Comparison of ENCODE assay signal across 10 mouse cellular contexts in the genomic region with DNA sequence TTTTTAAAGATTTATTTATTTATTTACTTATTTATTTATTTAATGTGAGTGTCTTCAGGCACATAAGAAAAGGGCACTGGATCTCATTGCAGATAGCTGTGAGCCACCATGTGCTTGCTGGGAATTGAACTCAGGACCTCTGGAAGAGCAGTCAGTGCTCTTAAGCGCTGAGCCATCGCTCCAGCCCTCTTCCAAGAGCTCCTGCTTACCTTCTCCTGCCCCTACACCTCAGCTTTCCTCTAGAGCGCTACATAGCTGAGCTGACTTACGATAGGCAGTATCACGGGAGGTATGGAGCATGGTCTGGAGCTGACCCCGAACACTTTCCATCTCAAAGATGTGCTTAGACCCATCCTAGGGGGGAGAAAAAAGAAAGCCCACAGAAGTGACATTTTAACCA. TPM values are rescaled to one million over a fixed set of nuclear protein-coding genes. Genes with fewer than 3 reads are reported as not detected.
DNase-seq lines count a peak whose midpoint lies in the region; ATAC-seq lines count a peak whose summit lies in the region.
"Had no signal": no experiment of that assay in that cellular context is flagged by ENCODE, and none has a peak within 500 bp of the region (broad histone marks: within the 10 kb centered on the region; RNA-seq: fewer than 3 reads in every experiment).

No protein-coding gene starts in this region.

- no peak for ATAC-seq in embryonic facial prominence, embryonic 12.5 days (ENCODE audit: insufficient number of reproducible peaks, insufficient read depth, low FRiP score, low TSS enrichment)
- ATAC-seq in midbrain, embryonic 16.5 days, result no peak
- no peak for ATAC-seq in limb, embryonic 13.5 days (ENCODE audit: low FRiP score, low read depth)
- no peak for ATAC-seq in stomach, embryonic 16.5 days (ENCODE audit: insufficient read depth, low FRiP score)

- H3K9me3 ChIP-seq in embryonic facial prominence, embryonic 12.5 days, result no peaks in the 10 kb centered on the region
- H3K9me3 ChIP-seq in embryonic facial prominence, embryonic 10.5 days, result no peaks in the 10 kb centered on the region
- no peaks in the 10 kb centered on the region for H3K9me3 ChIP-seq in midbrain, embryonic 10.5 days (replicated peaks)
- no peaks in the 10 kb centered on the region for H3K9me3 ChIP-seq in midbrain, embryonic 16.5 days (replicated peaks; ENCODE audit: control insufficient read depth, low read length, poor library complexity, severe bottlenecking)
- no peaks in the 10 kb centered on the region for H3K9me3 ChIP-seq in limb, embryonic 13.5 days
- no peaks in the 10 kb centered on the region for H3K9me3 ChIP-seq in stomach, embryonic 16.5 days (replicated peaks; ENCODE audit: control insufficient read depth, low read length)

- peak overlapping the region; percentile 90 for H3K4me2 ChIP-seq in embryonic facial prominence, embryonic 12.5 days (replicated peaks)
- H3K4me2 ChIP-seq in midbrain, embryonic 16.5 days (ENCODE audit: low read length), result no peak overlapping the region
- peak overlapping the region; percentile 83 for H3K4me2 ChIP-seq in limb, embryonic 13.5 days (replicated peaks)
- no peak overlapping the region for H3K4me2 ChIP-seq in stomach, embryonic 16.5 days (ENCODE audit: low read depth, low read length)

- 93% methylated on average over 6 of the region's 6 CpGs for WGBS in embryonic facial prominence, embryonic 12.5 days
- WGBS in embryonic facial prominence, embryonic 10.5 days, result 92% methylated on average over 6 of the region's 6 CpGs
- WGBS in midbrain, embryonic 10.5 days, result 95% methylated on average over 6 of the region's 6 CpGs
- 91% methylated on average over 6 of the region's 6 CpGs for WGBS in midbrain, embryonic 16.5 days
- WGBS in limb, embryonic 13.5 days, result 89% methylated on average over 6 of the region's 6 CpGs
- 93% methylated on average over 6 of the region's 6 CpGs for WGBS in stomach, embryonic 16.5 days

- H3K27me3 ChIP-seq in embryonic facial prominence, embryonic 12.5 days, result peaks cover 2% of the 10 kb centered on the region
- peaks cover 9% of the 10 kb centered on the region for H3K27me3 ChIP-seq in embryonic facial prominence, embryonic 10.5 days (replicated peaks; ENCODE audit: low read depth, poor library complexity, severe bottlenecking)
- peaks cover 4% of the 10 kb centered on the region for H3K27me3 ChIP-seq in midbrain, embryonic 10.5 days (ENCODE audit: low read depth, poor library complexity, severe bottlenecking)
- no peaks in the 10 kb centered on the region for H3K27me3 ChIP-seq in midbrain, embryonic 16.5 days (ENCODE audit: control insufficient read depth, insufficient read depth, low read depth, low read length)
- H3K27me3 ChIP-seq in limb, embryonic 13.5 days, result peaks cover 3% of the 10 kb centered on the region
- no peaks in the 10 kb centered on the region for H3K27me3 ChIP-seq in stomach, embryonic 16.5 days (ENCODE audit: control insufficient read depth, insufficient read depth, low read length)

- no peak for DNase-seq in embryonic facial prominence, embryonic 10.5 days (ENCODE audit: low spot score)
- no peak for DNase-seq in midbrain, embryonic 10.5 days (ENCODE audit: low spot score)
- no peak for DNase-seq in urinary bladder, postnatal 25 days (ENCODE audit: low spot score)
- no peak for DNase-seq in embryo, embryonic 11 days
- DNase-seq: adrenal gland, postnatal 36 days; cerebellum, postnatal 36 days had no signal

- peaks cover 31% of the 10 kb centered on the region for H3K4me1 ChIP-seq in embryonic facial prominence, embryonic 12.5 days
- H3K4me1 ChIP-seq in embryonic facial prominence, embryonic 10.5 days, result peaks cover 42% of the 10 kb centered on the region
- H3K4me1 ChIP-seq in midbrain, embryonic 10.5 days, result peaks cover 54% of the 10 kb centered on the region
- H3K4me1 ChIP-seq in midbrain, embryonic 16.5 days (ENCODE audit: control insufficient read depth, insufficient read depth, low read length), result peaks cover 31% of the 10 kb centered on the region
- peaks cover 36% of the 10 kb centered on the region for H3K4me1 ChIP-seq in limb, embryonic 13.5 days
- H3K4me1 ChIP-seq in stomach, embryonic 16.5 days (ENCODE audit: control insufficient read depth, insufficient read depth, low read length), result peaks cover 31% of the 10 kb centered on the region

- no peak overlapping the region for H3K27ac ChIP-seq in embryonic facial prominence, embryonic 12.5 days
- H3K27ac ChIP-seq in embryonic facial prominence, embryonic 10.5 days (replicated peaks), result no peak overlapping the region
- peak overlapping the region; percentile 97 for H3K27ac ChIP-seq in midbrain, embryonic 10.5 days (replicated peaks)
- H3K27ac ChIP-seq in midbrain, embryonic 16.5 days (ENCODE audit: low read length), result no peak overlapping the region
- H3K27ac ChIP-seq in limb, embryonic 13.5 days, result no peak overlapping the region
- H3K27ac ChIP-seq in stomach, embryonic 16.5 days (ENCODE audit: low read length), result no peak overlapping the region

- H3K4me3 ChIP-seq in embryonic facial prominence, embryonic 12.5 days, result no peak overlapping the region
- H3K4me3 ChIP-seq in embryonic facial prominence, embryonic 10.5 days, result no peak overlapping the region
- H3K4me3 ChIP-seq in midbrain, embryonic 10.5 days, result peak overlapping the region; percentile 73; the same call in 1 of the 2 replicates
- no peak overlapping the region for H3K4me3 ChIP-seq in midbrain, embryonic 16.5 days (ENCODE audit: low read depth, low read length)
- H3K4me3 ChIP-seq in limb, embryonic 13.5 days, result no peak overlapping the region
- H3K4me3 ChIP-seq in stomach, embryonic 16.5 days (replicated peaks; ENCODE audit: low read length), result no peak overlapping the region

- peaks cover 32% of the 10 kb centered on the region for H3K36me3 ChIP-seq in embryonic facial prominence, embryonic 12.5 days
- peaks cover 45% of the 10 kb centered on the region for H3K36me3 ChIP-seq in embryonic facial prominence, embryonic 10.5 days (replicated peaks)
- peaks cover 46% of the 10 kb centered on the region for H3K36me3 ChIP-seq in midbrain, embryonic 10.5 days
- H3K36me3 ChIP-seq in midbrain, embryonic 16.5 days (ENCODE audit: control insufficient read depth, insufficient read depth, low read length), result peaks cover 13% of the 10 kb centered on the region; the same call in 1 of the 2 replicates
- peaks cover 37% of the 10 kb centered on the region for H3K36me3 ChIP-seq in limb, embryonic 13.5 days
- no peaks in the 10 kb centered on the region; the same call in 1 of the 2 replicates for H3K36me3 ChIP-seq in stomach, embryonic 16.5 days (ENCODE audit: control insufficient read depth, insufficient read depth, low read length)

- peak overlapping the region; percentile 27; the same call in 1 of the 2 replicates for H3K9ac ChIP-seq in embryonic facial prominence, embryonic 12.5 days
- H3K9ac ChIP-seq in midbrain, embryonic 16.5 days (ENCODE audit: low read depth, low read length), result no peak overlapping the region
- peak overlapping the region; percentile 84 for H3K9ac ChIP-seq in limb, embryonic 13.5 days
- peak overlapping the region; percentile 90; the same call in 1 of the 2 replicates for H3K9ac ChIP-seq in stomach, embryonic 16.5 days (ENCODE audit: low read length)

RNA-seq across cellular contexts. Expression of gene Cntrob, which starts 2.0 kb away (rescaled TPM):
- 31.2 and 34.1 TPM in 2 replicates for polyA plus RNA-seq in embryonic facial prominence, embryonic 12.5 days (2016; fragmentation: Nextera tagmentation; extraction: Ambion mirVana)
- polyA plus RNA-seq in embryonic facial prominence, embryonic 10.5 days (2016; fragmentation: Nextera tagmentation; extraction: Ambion mirVana), result 34.1 and 37.3 TPM in 2 replicates
- 39.9 TPM in 2 replicates for polyA plus RNA-seq in midbrain, embryonic 10.5 days (2016; fragmentation: Nextera tagmentation; extraction: Ambion mirVana)
- 19.2 and 21.7 TPM in 2 replicates for polyA plus RNA-seq in midbrain, embryonic 16.5 days (2015; fragmentation: Nextera tagmentation; extraction: Ambion mirVana)
- polyA plus RNA-seq in limb, embryonic 13.5 days (2015; fragmentation: Nextera tagmentation; extraction: Ambion mirVana), result 25.3 and 26.4 TPM in 2 replicates
- polyA plus RNA-seq in stomach, embryonic 16.5 days (2015; fragmentation: Nextera tagmentation; extraction: Ambion mirVana), result 18.3 and 18.9 TPM in 2 replicates

RNA-seq across cellular contexts. Expression of gene Trappc1, which starts 2.2 kb away (rescaled TPM):
- 164 and 173 TPM in 2 replicates for polyA plus RNA-seq in embryonic facial prominence, embryonic 12.5 days (2016; fragmentation: Nextera tagmentation; extraction: Ambion mirVana)
- polyA plus RNA-seq in embryonic facial prominence, embryonic 10.5 days (2016; fragmentation: Nextera tagmentation; extraction: Ambion mirVana), result 152 and 159 TPM in 2 replicates
- 174 and 188 TPM in 2 replicates for polyA plus RNA-seq in midbrain, embryonic 10.5 days (2016; fragmentation: Nextera tagmentation; extraction: Ambion mirVana)
- 173 and 179 TPM in 2 replicates for polyA plus RNA-seq in midbrain, embryonic 16.5 days (2015; fragmentation: Nextera tagmentation; extraction: Ambion mirVana)
- polyA plus RNA-seq in limb, embryonic 13.5 days (2015; fragmentation: Nextera tagmentation; extraction: Ambion mirVana), result 153 and 162 TPM in 2 replicates
- polyA plus RNA-seq in stomach, embryonic 16.5 days (2015; fragmentation: Nextera tagmentation; extraction: Ambion mirVana), result 131 and 147 TPM in 2 replicates

RNA-seq across cellular contexts. Expression of gene Kcnab3, which starts 4.5 kb away (rescaled TPM):
- polyA plus RNA-seq in embryonic facial prominence, embryonic 12.5 days (2016; fragmentation: Nextera tagmentation; extraction: Ambion mirVana), result 2.2 and 2.4 TPM in 2 replicates
- 0.75 and 1.1 TPM in 2 replicates for polyA plus RNA-seq in embryonic facial prominence, embryonic 10.5 days (2016; fragmentation: Nextera tagmentation; extraction: Ambion mirVana)
- 1.4 and 2.3 TPM in 2 replicates for polyA plus RNA-seq in midbrain, embryonic 10.5 days (2016; fragmentation: Nextera tagmentation; extraction: Ambion mirVana)
- polyA plus RNA-seq in midbrain, embryonic 16.5 days (2015; fragmentation: Nextera tagmentation; extraction: Ambion mirVana), result 3.8 and 5.3 TPM in 2 replicates
- 2.4 and 2.8 TPM in 2 replicates for polyA plus RNA-seq in limb, embryonic 13.5 days (2015; fragmentation: Nextera tagmentation; extraction: Ambion mirVana)
- 0.65 and 0.79 TPM in 2 replicates for polyA plus RNA-seq in stomach, embryonic 16.5 days (2015; fragmentation: Nextera tagmentation; extraction: Ambion mirVana)

RNA-seq across cellular contexts. Expression of gene Rnf227, which starts 18.7 kb away (rescaled TPM):
- polyA plus RNA-seq in embryonic facial prominence, embryonic 12.5 days (2016; fragmentation: Nextera tagmentation; extraction: Ambion mirVana), result 24.1 and 25.0 TPM in 2 replicates
- polyA plus RNA-seq in embryonic facial prominence, embryonic 10.5 days (2016; fragmentation: Nextera tagmentation; extraction: Ambion mirVana), result 18.7 and 18.8 TPM in 2 replicates
- polyA plus RNA-seq in midbrain, embryonic 10.5 days (2016; fragmentation: Nextera tagmentation; extraction: Ambion mirVana), result 18.1 and 24.6 TPM in 2 replicates
- polyA plus RNA-seq in midbrain, embryonic 16.5 days (2015; fragmentation: Nextera tagmentation; extraction: Ambion mirVana), result 297 and 334 TPM in 2 replicates
- polyA plus RNA-seq in limb, embryonic 13.5 days (2015; fragmentation: Nextera tagmentation; extraction: Ambion mirVana), result 24.6 and 24.9 TPM in 2 replicates
- 11.8 TPM in 2 replicates for polyA plus RNA-seq in stomach, embryonic 16.5 days (2015; fragmentation: Nextera tagmentation; extraction: Ambion mirVana)

RNA-seq across cellular contexts. Expression of gene Chd3, which starts 47.6 kb away (rescaled TPM):
- polyA plus RNA-seq in embryonic facial prominence, embryonic 12.5 days (2016; fragmentation: Nextera tagmentation; extraction: Ambion mirVana), result 130 and 135 TPM in 2 replicates
- polyA plus RNA-seq in embryonic facial prominence, embryonic 10.5 days (2016; fragmentation: Nextera tagmentation; extraction: Ambion mirVana), result 46.2 and 55.9 TPM in 2 replicates
- 41.7 and 50.6 TPM in 2 replicates for polyA plus RNA-seq in midbrain, embryonic 10.5 days (2016; fragmentation: Nextera tagmentation; extraction: Ambion mirVana)
- 82.8 and 86.1 TPM in 2 replicates for polyA plus RNA-seq in midbrain, embryonic 16.5 days (2015; fragmentation: Nextera tagmentation; extraction: Ambion mirVana)
- polyA plus RNA-seq in limb, embryonic 13.5 days (2015; fragmentation: Nextera tagmentation; extraction: Ambion mirVana), result 117 and 119 TPM in 2 replicates
- 48.5 and 55.4 TPM in 2 replicates for polyA plus RNA-seq in stomach, embryonic 16.5 days (2015; fragmentation: Nextera tagmentation; extraction: Ambion mirVana)

Comparison
In these comparisons a context has a peak if more than half of its experiments do, and no peak if none do; other contexts are left out.
1. H3K4me2 ChIP-seq: peak in embryonic facial prominence, embryonic 12.5 days (single experiment) and limb, embryonic 13.5 days (single experiment); none in midbrain, embryonic 16.5 days (single experiment) and stomach, embryonic 16.5 days (single experiment).